8 mouse cellular contexts compared by ENCODE assay signal in the genomic region with DNA sequence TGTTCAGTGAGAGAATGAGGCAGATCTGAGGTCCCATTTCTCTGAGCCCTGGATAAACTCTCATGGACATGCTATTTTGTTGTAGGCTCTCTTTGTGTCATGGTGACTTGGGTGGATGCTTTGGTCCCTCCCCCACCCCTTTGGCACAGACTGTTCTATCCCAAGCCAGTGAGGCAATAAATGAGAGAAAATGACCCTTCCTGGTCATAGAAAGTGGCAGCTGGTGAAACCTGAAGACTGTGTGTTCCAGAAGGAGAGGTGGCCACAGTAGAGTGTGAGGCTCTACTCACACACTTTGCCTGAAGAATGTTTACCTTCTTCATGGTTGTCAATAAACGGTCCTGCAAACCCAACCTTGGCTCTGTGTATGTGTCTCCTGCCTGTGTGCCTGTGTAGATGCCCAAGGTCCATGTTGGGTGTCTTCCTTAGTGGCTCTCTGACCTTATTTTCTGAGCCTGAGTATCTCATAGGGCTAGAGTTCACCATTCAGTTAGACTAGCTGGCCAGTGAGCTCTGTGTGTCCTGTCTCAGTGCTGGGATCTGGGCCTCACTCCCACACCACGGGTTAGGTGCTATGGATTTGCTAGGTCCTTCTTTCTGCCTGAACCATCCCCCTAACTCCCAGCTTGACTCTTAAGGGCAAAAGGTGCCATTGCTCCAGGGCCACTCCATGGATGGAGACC.
A peak's percentile ranks its signal among the peaks of the same experiment; 100 is the strongest.
DNase-seq lines count a peak whose midpoint lies in the region; ATAC-seq and TF ChIP-seq lines count a peak whose summit lies in the region.

No protein-coding gene starts in this region.

- WGBS in lung, embryonic 16.5 days, result 26% methylated on average over 2 of the region's 2 CpGs
- WGBS in lung, adult 2 months, result 48% methylated on average over 2 of the region's 2 CpGs
- WGBS in forebrain, postnatal 0 days, result 37% methylated on average over 2 of the region's 2 CpGs
- WGBS in liver, embryonic 15.5 days (ENCODE audit: insufficient replicate concordance), result 34% methylated on average over 2 of the region's 2 CpGs
- 27% methylated on average over 2 of the region's 2 CpGs for WGBS in stomach, embryonic 16.5 days

- H3K27ac ChIP-seq in lung, embryonic 16.5 days (ENCODE audit: low read length), result peak overlapping the region; percentile 91
- H3K27ac ChIP-seq in forebrain, postnatal 0 days (ENCODE audit: low read depth, low read length), result peak overlapping the region; percentile 35; the same call in 1 of the 2 replicates
- no peak overlapping the region for H3K27ac ChIP-seq in liver, embryonic 15.5 days (replicated peaks)
- H3K27ac ChIP-seq in stomach, embryonic 16.5 days (ENCODE audit: low read length), result peak overlapping the region; percentile 84

- peak overlapping the region; percentile 58 for H3K4me2 ChIP-seq in lung, embryonic 16.5 days (ENCODE audit: low read depth, low read length)
- peak overlapping the region; percentile 8; the same call in 1 of the 2 replicates for H3K4me2 ChIP-seq in forebrain, postnatal 0 days (ENCODE audit: low read depth)
- peak overlapping the region; percentile 26; the same call in 1 of the 2 replicates for H3K4me2 ChIP-seq in liver, embryonic 15.5 days
- peak overlapping the region; percentile 61 for H3K4me2 ChIP-seq in stomach, embryonic 16.5 days (ENCODE audit: low read depth, low read length)

- H3K27me3 ChIP-seq in lung, embryonic 16.5 days (ENCODE audit: control insufficient read depth, insufficient read depth, low read depth, low read length), result no peaks in the 10 kb centered on the region
- no peaks in the 10 kb centered on the region for H3K27me3 ChIP-seq in forebrain, postnatal 0 days (ENCODE audit: insufficient read depth, low read length)
- H3K27me3 ChIP-seq in liver, embryonic 15.5 days, result no peaks in the 10 kb centered on the region
- no peaks in the 10 kb centered on the region for H3K27me3 ChIP-seq in stomach, embryonic 16.5 days (ENCODE audit: control insufficient read depth, insufficient read depth, low read length)

- H3K4me1 ChIP-seq in lung, embryonic 16.5 days (replicated peaks; ENCODE audit: control insufficient read depth, insufficient read depth, low read length), result peaks cover 29% of the 10 kb centered on the region
- peaks cover 5% of the 10 kb centered on the region; the same call in 1 of the 2 replicates for H3K4me1 ChIP-seq in lung, adult 2 months (ENCODE audit: control insufficient read depth, insufficient read depth, low read length)
- H3K4me1 ChIP-seq in forebrain, postnatal 0 days (ENCODE audit: insufficient read depth), result peaks cover 6% of the 10 kb centered on the region; the same call in 1 of the 2 replicates
- peaks cover 10% of the 10 kb centered on the region; the same call in 1 of the 2 replicates for H3K4me1 ChIP-seq in liver, embryonic 15.5 days (replicated peaks)
- peaks cover 42% of the 10 kb centered on the region for H3K4me1 ChIP-seq in stomach, embryonic 16.5 days (ENCODE audit: control insufficient read depth, insufficient read depth, low read length)

- no peaks in the 10 kb centered on the region for H3K9me3 ChIP-seq in lung, embryonic 16.5 days (ENCODE audit: control insufficient read depth, low read length)
- H3K9me3 ChIP-seq in forebrain, postnatal 0 days (ENCODE audit: low read length), result no peaks in the 10 kb centered on the region
- H3K9me3 ChIP-seq in liver, embryonic 15.5 days (replicated peaks), result no peaks in the 10 kb centered on the region
- no peaks in the 10 kb centered on the region for H3K9me3 ChIP-seq in stomach, embryonic 16.5 days (replicated peaks; ENCODE audit: control insufficient read depth, low read length)

- peak overlapping the region; percentile 33; the same call in 1 of the 2 replicates for H3K9ac ChIP-seq in lung, embryonic 16.5 days (ENCODE audit: low read length)
- no peak overlapping the region for H3K9ac ChIP-seq in forebrain, postnatal 0 days
- no peak overlapping the region for H3K9ac ChIP-seq in liver, embryonic 15.5 days
- H3K9ac ChIP-seq in stomach, embryonic 16.5 days (ENCODE audit: low read length), result peak overlapping the region; percentile 43; the same call in 1 of the 2 replicates

- DNase-seq in lung, adult 2 months, result no peak
- no peak for DNase-seq in forebrain, postnatal 0 days
- DNase-seq in cerebellum, adult 18-20 months, result no peak
- no peak for DNase-seq in right cerebral cortex, postnatal 36 days (ENCODE audit: low spot score in 2 of 2)
- no peak for DNase-seq in cerebellum, postnatal 25 days

- TF ChIP-seq POLR2A in lung, adult 2 months (IDR thresholded peaks at IDR 0.05; ENCODE audit: borderline replicate concordance, extremely low read depth, low read depth, low read length), result no peak

- peak; percentile 32 for ATAC-seq in lung, embryonic 16.5 days (ENCODE audit: low read depth)
- no peak for ATAC-seq in forebrain, postnatal 0 days
- ATAC-seq in liver, embryonic 15.5 days (ENCODE audit: insufficient read depth), result no peak
- ATAC-seq in stomach, embryonic 16.5 days (ENCODE audit: insufficient read depth, low FRiP score), result peak; percentile 30; the same call in 1 of the 2 replicates

- no peak for TF ChIP-seq CTCF in lung, adult 2 months (IDR thresholded peaks at IDR 0.05; ENCODE audit: insufficient read depth, low read length)
- no peak for TF ChIP-seq CTCF in forebrain, postnatal 0 days (IDR thresholded peaks at IDR 0.05; ENCODE audit: low read depth)

- H3K36me3 ChIP-seq in lung, embryonic 16.5 days (ENCODE audit: control insufficient read depth, insufficient read depth, low read length), result no peaks in the 10 kb centered on the region
- H3K36me3 ChIP-seq in forebrain, postnatal 0 days (ENCODE audit: insufficient read depth), result no peaks in the 10 kb centered on the region
- H3K36me3 ChIP-seq in liver, embryonic 15.5 days (replicated peaks), result no peaks in the 10 kb centered on the region
- no peaks in the 10 kb centered on the region for H3K36me3 ChIP-seq in stomach, embryonic 16.5 days (ENCODE audit: control insufficient read depth, insufficient read depth, low read length)

- H3K4me3 ChIP-seq in lung, embryonic 16.5 days (ENCODE audit: low read length), result peak overlapping the region; percentile 35
- H3K4me3 ChIP-seq in lung, adult 2 months (replicated peaks; ENCODE audit: extremely low read depth, low read depth, low read length), result no peak overlapping the region
- H3K4me3 ChIP-seq in forebrain, postnatal 0 days (ENCODE audit: low read depth, low read length), result no peak overlapping the region
- H3K4me3 ChIP-seq in liver, embryonic 15.5 days (replicated peaks), result no peak overlapping the region
- H3K4me3 ChIP-seq in stomach, embryonic 16.5 days (replicated peaks; ENCODE audit: low read length), result peak overlapping the region; percentile 33

Comparison
In these comparisons a context has a peak if more than half of its experiments do, and no peak if none do; other contexts are left out.
1. H3K4me3 ChIP-seq: peak in lung, embryonic 16.5 days (single experiment) and stomach, embryonic 16.5 days (single experiment); none in lung, adult 2 months (single experiment), forebrain, postnatal 0 days (single experiment) and liver, embryonic 15.5 days (single experiment).
2. ATAC-seq: peak in lung, embryonic 16.5 days (single experiment) and stomach, embryonic 16.5 days (single experiment); none in forebrain, postnatal 0 days (single experiment) and liver, embryonic 15.5 days (single experiment).
3. H3K4me2 ChIP-seq: peak in every context shown above with its lines; median percentile 61 in stomach, embryonic 16.5 days; 58 in lung, embryonic 16.5 days; 26 in liver, embryonic 15.5 days; 8 in forebrain, postnatal 0 days.
4. H3K9ac ChIP-seq: peak in lung, embryonic 16.5 days (single experiment) and stomach, embryonic 16.5 days (single experiment); none in forebrain, postnatal 0 days (single experiment) and liver, embryonic 15.5 days (single experiment).